Mouse (Mus musculus) G1E-ER4 (cell line): ENCODE measurements around the gene Ntf5. TPM values are rescaled to one million over a fixed set of nuclear protein-coding genes. Genes with fewer than 3 reads are reported as not detected.

ENCODE experiments used
- GATA1 ChIP-seq: IDR thresholded peaks from one replicate; pipeline ENCODE4 v1.8.0; 2012; ENCODE audit warnings: low read length, inconsistent platforms
- polyA plus RNA-seq: library from polyadenylated mRNA; stranded (reverse); fragments of >175 nt; gene quantifications from 2 replicates; pipeline ENCODE4 v1.2.3, GENCODE M21; 2012

Gene Ntf5
- polyA plus RNA-seq, 1 experiment, result 0.04 TPM

- no peak for TF ChIP-seq GATA1
Observed at GRCm38 (mm10) chr7:45395129-45395541, 18.4 kb upstream of the Ntf5 start.

- TF ChIP-seq GATA1, result no peak
Observed at GRCm38 (mm10) chr7:45395578-45396336, 17.7 kb upstream of the Ntf5 start, which contains the start of gene Snrnp70. Gene Snrnp70 (minus strand): TSS chr7:45395742.

- TF ChIP-seq GATA1, result no peak
Observed at GRCm38 (mm10) chr7:45396787-45397186, 16.7 kb upstream of the Ntf5 start.

- no peak for TF ChIP-seq GATA1
Observed at GRCm38 (mm10) chr7:45401521-45402085, 11.9 kb upstream of the Ntf5 start.

- TF ChIP-seq GATA1, result no peak
Observed at GRCm38 (mm10) chr7:45403532-45404261, 9.8 kb upstream of the Ntf5 start.

- no peak for TF ChIP-seq GATA1
Observed at GRCm38 (mm10) chr7:45405091-45406075, 8.1 kb upstream of the Ntf5 start, which contains the start of gene Kcna7. Gene Kcna7 (plus strand): TSS chr7:45405653.

GRCm38 (mm10) chr7:45406157-45407156 lies 7.0 kb upstream of the Ntf5 start:
- no peak for TF ChIP-seq GATA1

GRCm38 (mm10) chr7:45407836-45408235 lies 5.7 kb upstream of the Ntf5 start:
- TF ChIP-seq GATA1, result no peak

- no peak for TF ChIP-seq GATA1
Observed at GRCm38 (mm10) chr7:45408351-45408750, 5.1 kb upstream of the Ntf5 start.

GRCm38 (mm10) chr7:45408949-45409348 lies 4.5 kb upstream of the Ntf5 start:
- no peak for TF ChIP-seq GATA1

- no peak for TF ChIP-seq GATA1
Observed at GRCm38 (mm10) chr7:45409497-45410163, 3.9 kb upstream of the Ntf5 start.

GRCm38 (mm10) chr7:45412421-45412820 lies 1.1 kb upstream of the Ntf5 start:
- TF ChIP-seq GATA1, result no peak
